Mouse (Mus musculus): ENCODE results near the gene Guca2b. TPM values are rescaled to one million over a fixed set of nuclear protein-coding genes. Genes with fewer than 3 reads are reported as not detected.

Guca2b gene
- not detected in 2 replicates for polyA plus RNA-seq (2015; fragmentation: Nextera tagmentation; extraction: Ambion mirVana)

DNA sequence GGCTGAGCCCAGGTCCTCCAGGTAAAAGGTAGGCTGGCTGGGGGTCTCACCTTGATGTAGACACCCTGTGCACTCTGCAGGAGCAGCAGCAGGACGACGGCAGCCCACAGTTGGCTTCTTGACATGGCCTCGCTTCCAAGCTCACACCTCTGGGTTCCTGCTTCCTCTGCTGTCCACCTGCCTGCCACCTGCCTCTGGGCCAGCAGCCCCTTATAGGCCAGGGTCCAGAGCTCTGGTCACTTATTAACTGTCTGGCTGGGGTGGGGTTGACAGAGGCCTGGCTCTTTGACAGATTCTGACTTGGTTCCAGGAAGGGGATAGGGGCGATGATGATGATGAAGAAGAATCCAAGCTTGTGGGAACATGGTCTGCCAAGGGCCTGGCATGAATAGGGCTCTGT lies at the start of gene Guca2b:
Gene Guca2b, minus strand, starts transcription at position 224 of the 400 bp plus-strand sequence.
- H3K4me1 ChIP-seq = no peaks in the 10 kb centered on the region
- no peak for ATAC-seq (ENCODE audit: insufficient number of reproducible peaks, low FRiP score, low TSS enrichment, low read depth)
- H3K4me2 ChIP-seq = no peak within 1 kb of the TSS
- H3K36me3 ChIP-seq = no peaks in the 10 kb centered on the region
- no peak within 1 kb of the TSS for H3K4me3 ChIP-seq
- H3K9me3 ChIP-seq = no peaks in the 10 kb centered on the region
- WGBS = 80% methylated on average over 4 of the region's 4 CpGs
- no peak within 1 kb of the TSS for H3K27ac ChIP-seq
- no peaks in the 10 kb centered on the region for H3K27me3 ChIP-seq
- no peak within 1 kb of the TSS for H3K9ac ChIP-seq

DNA sequence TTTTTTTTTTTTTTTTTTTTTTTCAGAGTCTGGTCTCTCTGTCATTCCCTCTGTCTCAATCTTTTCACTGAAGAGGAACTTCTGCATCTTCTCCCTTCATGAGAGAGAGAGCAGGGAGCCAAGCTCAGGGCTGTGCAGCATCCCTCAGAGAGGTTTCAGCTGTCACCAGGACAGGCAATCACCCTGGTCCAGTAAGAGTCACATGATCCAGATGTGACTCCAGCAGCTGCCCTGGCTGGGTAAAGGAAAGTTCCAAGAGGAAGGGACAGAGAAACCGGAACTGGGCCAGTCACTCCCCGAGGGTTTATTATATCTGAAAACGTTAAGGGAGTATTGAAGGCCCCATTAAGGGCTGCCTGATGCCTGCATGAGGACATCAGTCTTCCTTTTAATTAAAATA lies 49.0 kb upstream of the Guca2b start:
- Histone ChIP-seq H3K4me2 (no peak overlapping the region), H3K4me1 (no peaks in the 10 kb centered on the region), H3K4me3 (no peak overlapping the region), H3K36me3 (no peaks in the 10 kb centered on the region), H3K27me3 (no peaks in the 10 kb centered on the region), H3K9me3 (no peaks in the 10 kb centered on the region), H3K27ac (no peak overlapping the region), H3K9ac (no peak overlapping the region)
- WGBS = 16% methylated on average over 3 of the region's 3 CpGs
- no peak for ATAC-seq (ENCODE audit: insufficient number of reproducible peaks, low FRiP score, low TSS enrichment, low read depth)

GRCm38 (mm10) chr4:119707326-119707725 lies 48.6 kb upstream of the Guca2b start:
- WGBS = 51% methylated on average over 5 of the region's 5 CpGs
- ATAC-seq (ENCODE audit: insufficient number of reproducible peaks, low FRiP score, low TSS enrichment, low read depth) = no peak
- H3K36me3 ChIP-seq = no peaks in the 10 kb centered on the region
- no peak overlapping the region for H3K4me2 ChIP-seq
- H3K4me1 ChIP-seq = no peaks in the 10 kb centered on the region
- H3K9me3 ChIP-seq = no peaks in the 10 kb centered on the region
- H3K27me3 ChIP-seq = no peaks in the 10 kb centered on the region
- H3K27ac ChIP-seq = no peak overlapping the region
- H3K4me3 ChIP-seq = no peak overlapping the region
- no peak overlapping the region for H3K9ac ChIP-seq

- Histone ChIP-seq H3K4me1 (no peaks in the 10 kb centered on the region), H3K4me2 (no peak overlapping the region), H3K4me3 (no peak overlapping the region), H3K9me3 (no peaks in the 10 kb centered on the region), H3K9ac (no peak overlapping the region), H3K27ac (no peak overlapping the region), H3K36me3 (no peaks in the 10 kb centered on the region), H3K27me3 (no peaks in the 10 kb centered on the region)
- ATAC-seq (ENCODE audit: insufficient number of reproducible peaks, low FRiP score, low TSS enrichment, low read depth) = no peak
- 79% methylated on average over 8 of the region's 8 CpGs for WGBS
Observed at GRCm38 (mm10) chr4:119703965-119704364, 45.2 kb upstream of the Guca2b start.

DNA sequence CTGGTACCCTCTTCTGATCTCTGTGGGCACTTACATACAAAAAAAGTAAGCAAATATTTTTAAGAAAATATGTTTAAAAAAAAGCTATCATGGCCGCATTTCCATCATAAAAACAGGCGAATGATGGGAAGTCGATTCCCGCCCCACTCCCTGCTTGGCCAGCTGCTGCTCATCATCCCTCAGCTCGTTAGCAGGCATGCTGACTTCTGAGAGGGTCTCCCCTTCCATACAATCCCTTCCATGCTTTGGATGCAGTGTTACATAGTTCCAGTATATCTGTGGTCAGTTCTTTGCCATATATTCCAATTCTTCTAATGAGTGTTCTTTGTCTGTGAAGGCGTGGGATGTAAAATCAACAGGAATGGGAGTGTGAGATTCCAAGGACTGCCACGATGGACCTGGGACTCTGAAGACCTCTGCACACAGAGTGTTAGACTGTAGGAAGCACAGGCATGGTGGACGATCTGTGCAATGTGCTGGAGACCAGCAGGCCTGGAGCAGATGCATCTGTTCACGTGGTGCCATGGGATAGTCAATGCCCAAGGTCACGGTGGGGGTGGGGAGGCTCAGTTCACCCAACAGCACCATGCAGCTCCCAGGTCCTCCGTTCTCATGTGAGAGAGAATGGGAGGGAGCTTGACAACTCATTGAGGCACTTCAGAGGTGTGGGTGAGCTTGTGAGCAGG lies 42.7 kb upstream of the Guca2b start:
- ATAC-seq (ENCODE audit: insufficient number of reproducible peaks, low FRiP score, low TSS enrichment, low read depth) = no peak

GRCm38 (mm10) chr4:119698339-119698738 lies 39.6 kb upstream of the Guca2b start:
- no peak overlapping the region for H3K27ac ChIP-seq
- WGBS = 38% methylated on average over 2 of the region's 2 CpGs
- no peaks in the 10 kb centered on the region for H3K4me1 ChIP-seq
- no peaks in the 10 kb centered on the region for H3K27me3 ChIP-seq
- H3K9ac ChIP-seq = no peak overlapping the region
- H3K9me3 ChIP-seq = no peaks in the 10 kb centered on the region
- ATAC-seq (ENCODE audit: insufficient number of reproducible peaks, low FRiP score, low TSS enrichment, low read depth) = no peak
- no peak overlapping the region for H3K4me2 ChIP-seq
- no peak overlapping the region for H3K4me3 ChIP-seq
- no peaks in the 10 kb centered on the region for H3K36me3 ChIP-seq

More for the DNA sequence above, 42.7 kb upstream of the Guca2b start:
- Histone ChIP-seq H3K4me1 (no peaks in the 10 kb centered on the region), H3K27ac (no peak overlapping the region), H3K4me2 (no peak overlapping the region), H3K4me3 (no peak overlapping the region), H3K9me3 (no peaks in the 10 kb centered on the region), H3K36me3 (no peaks in the 10 kb centered on the region), H3K9ac (no peak overlapping the region), H3K27me3 (no peaks in the 10 kb centered on the region)
- WGBS = 84% methylated on average over 11 of the region's 11 CpGs

GRCm38 (mm10) chr4:119685746-119686145 lies 27.0 kb upstream of the Guca2b start:
- Histone ChIP-seq H3K9me3 (no peaks in the 10 kb centered on the region), H3K9ac (no peak overlapping the region), H3K4me3 (no peak overlapping the region), H3K4me2 (no peak overlapping the region), H3K27ac (no peak overlapping the region), H3K27me3 (no peaks in the 10 kb centered on the region), H3K4me1 (no peaks in the 10 kb centered on the region), H3K36me3 (no peaks in the 10 kb centered on the region)
- 81% methylated on average over 2 of the region's 2 CpGs for WGBS
- ATAC-seq (ENCODE audit: insufficient number of reproducible peaks, low FRiP score, low TSS enrichment, low read depth) = no peak

DNA sequence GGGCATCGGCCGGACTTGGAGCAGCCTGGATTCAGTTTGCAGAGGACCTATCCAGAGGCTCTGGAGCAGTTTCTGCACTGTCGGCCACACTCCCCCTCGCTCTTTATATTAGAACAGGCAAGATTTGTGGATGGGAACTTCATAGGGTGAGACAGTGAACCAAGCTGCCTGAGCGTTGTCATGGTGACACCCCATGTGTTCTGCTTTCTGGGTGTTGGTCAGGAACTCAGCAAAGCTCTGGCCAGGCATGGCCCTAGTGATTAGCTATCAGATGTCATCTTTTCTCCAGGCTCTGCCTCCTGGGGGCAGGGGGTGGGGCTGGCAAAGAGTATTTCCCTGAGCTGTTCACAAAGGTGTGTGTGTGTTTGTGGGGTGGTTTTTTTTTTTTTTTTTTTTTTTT lies 23.8 kb upstream of the Guca2b start:
- no peaks in the 10 kb centered on the region for H3K36me3 ChIP-seq
- no peaks in the 10 kb centered on the region for H3K27me3 ChIP-seq
- no peak overlapping the region for H3K4me2 ChIP-seq
- H3K9ac ChIP-seq = no peak overlapping the region
- H3K4me1 ChIP-seq = no peaks in the 10 kb centered on the region
- ATAC-seq (ENCODE audit: insufficient number of reproducible peaks, low FRiP score, low TSS enrichment, low read depth) = no peak
- no peak overlapping the region for H3K4me3 ChIP-seq
- 64% methylated on average over 5 of the region's 5 CpGs for WGBS
- H3K9me3 ChIP-seq = no peaks in the 10 kb centered on the region
- no peak overlapping the region for H3K27ac ChIP-seq

DNA sequence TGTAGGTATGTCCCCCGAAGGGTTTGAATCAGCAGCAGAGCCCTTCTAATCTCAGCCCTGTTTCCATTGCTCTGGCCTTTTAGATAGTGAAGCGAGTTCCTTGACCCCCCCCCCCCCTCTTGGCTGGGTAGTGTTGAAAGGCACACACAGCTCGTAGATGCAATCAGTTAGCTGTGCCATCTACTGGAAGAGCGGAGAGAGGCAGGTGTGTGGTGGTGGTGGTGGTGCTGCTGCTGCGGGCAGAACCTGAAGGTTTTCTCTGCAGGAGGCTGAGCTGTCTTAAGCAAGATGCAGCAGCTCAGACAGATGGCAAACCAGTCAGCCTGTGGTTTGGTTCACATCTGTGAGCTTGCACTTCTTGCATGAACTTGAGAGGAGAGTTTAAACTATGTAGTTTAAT lies 13.9 kb upstream of the Guca2b start:
- Histone ChIP-seq H3K9ac (no peak overlapping the region), H3K4me2 (no peak overlapping the region), H3K4me3 (no peak overlapping the region), H3K36me3 (no peaks in the 10 kb centered on the region), H3K27me3 (no peaks in the 10 kb centered on the region), H3K9me3 (no peaks in the 10 kb centered on the region), H3K4me1 (0 out of 2 replicates have a peak, but pooled peaks cover 3% of the 10 kb centered on the region), H3K27ac (no peak overlapping the region)
- WGBS = 23% methylated on average over 5 of the region's 5 CpGs
- ATAC-seq (ENCODE audit: insufficient number of reproducible peaks, low FRiP score, low TSS enrichment, low read depth) = no peak

GRCm38 (mm10) chr4:119671164-119671563 lies 12.4 kb upstream of the Guca2b start:
- Histone ChIP-seq H3K4me1 (0 out of 2 replicates have a peak, but pooled peaks cover 3% of the 10 kb centered on the region), H3K9ac (no peak overlapping the region), H3K27me3 (no peaks in the 10 kb centered on the region), H3K27ac (no peak overlapping the region), H3K4me3 (no peak overlapping the region), H3K9me3 (no peaks in the 10 kb centered on the region), H3K36me3 (no peaks in the 10 kb centered on the region), H3K4me2 (no peak overlapping the region)
- no peak for ATAC-seq (ENCODE audit: insufficient number of reproducible peaks, low FRiP score, low TSS enrichment, low read depth)
- WGBS = 89% methylated on average over 9 of the region's 9 CpGs

- Histone ChIP-seq H3K4me3 (no peak overlapping the region), H3K9me3 (no peaks in the 10 kb centered on the region), H3K4me1 (0 out of 2 replicates have a peak, but pooled peaks cover 3% of the 10 kb centered on the region), H3K36me3 (no peaks in the 10 kb centered on the region), H3K27me3 (no peaks in the 10 kb centered on the region), H3K27ac (no peak overlapping the region), H3K9ac (no peak overlapping the region), H3K4me2 (no peak overlapping the region)
- no peak for ATAC-seq (ENCODE audit: insufficient number of reproducible peaks, low FRiP score, low TSS enrichment, low read depth)
- WGBS = 89% methylated on average over 6 of the region's 6 CpGs
Observed at GRCm38 (mm10) chr4:119670736-119671135, 12.0 kb upstream of the Guca2b start.

GRCm38 (mm10) chr4:119670210-119670555 lies 11.4 kb upstream of the Guca2b start:
- Histone ChIP-seq H3K9ac (no peak overlapping the region), H3K4me1 (0 out of 2 replicates have a peak, but pooled peaks cover 3% of the 10 kb centered on the region), H3K27me3 (no peaks in the 10 kb centered on the region), H3K36me3 (no peaks in the 10 kb centered on the region), H3K4me3 (no peak overlapping the region), H3K4me2 (no peak overlapping the region), H3K9me3 (no peaks in the 10 kb centered on the region), H3K27ac (no peak overlapping the region)
- no peak for ATAC-seq (ENCODE audit: insufficient number of reproducible peaks, low FRiP score, low TSS enrichment, low read depth)
- WGBS = 48% methylated on average over 7 of the region's 7 CpGs

Measured in limb, embryonic 15.5 days (tissue).